Mouse (Mus musculus): ENCODE measurements around the gene Kcnj11.

Gene Kcnj11

DNA sequence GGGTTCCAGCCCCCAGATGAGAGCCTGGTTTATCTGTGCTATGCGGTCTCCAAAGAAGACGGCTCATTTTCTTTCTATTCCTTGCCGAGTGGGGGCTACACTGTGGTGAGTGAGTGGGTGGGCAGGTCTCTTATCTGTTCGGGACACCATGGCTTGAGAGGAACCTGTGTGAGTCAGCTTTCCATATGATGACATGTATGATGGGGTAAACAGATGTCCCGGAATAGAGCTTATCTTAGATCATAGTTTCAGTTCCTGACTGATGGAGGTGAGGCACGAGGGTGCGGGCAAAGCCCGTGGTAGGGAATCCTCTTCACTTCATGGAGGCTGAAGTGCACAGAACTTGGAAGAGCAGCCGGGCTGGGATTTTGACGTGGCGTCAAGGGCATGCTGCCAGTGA lies 54.7 kb downstream of the Kcnj11 start:
- DNase-seq = no peak

DNA sequence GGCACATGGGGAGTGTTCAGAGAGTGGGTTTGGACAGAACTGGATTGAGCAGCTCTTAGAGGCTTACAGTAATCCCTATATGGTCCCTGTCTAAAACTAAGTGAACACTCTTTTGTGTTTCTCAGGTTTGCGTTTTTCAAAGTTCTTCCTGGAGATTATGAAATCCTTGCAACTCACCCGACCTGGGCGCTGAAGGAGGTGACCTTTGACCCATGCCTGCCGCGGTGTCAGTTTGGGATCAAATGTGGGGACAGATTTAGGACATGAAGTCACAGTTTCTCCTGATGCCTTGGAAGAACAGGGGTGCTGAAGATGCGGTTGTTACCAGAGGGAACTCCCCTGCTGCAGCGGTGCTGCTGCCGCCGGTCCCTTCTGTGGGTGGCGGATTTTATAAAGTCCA lies 56.5 kb downstream of the Kcnj11 start:
- no peak for DNase-seq
